Mouse (Mus musculus): ENCODE data around the gene Dnmbp. TPM values are rescaled to one million over a fixed set of nuclear protein-coding genes. Genes with fewer than 3 reads are reported as not detected.

The Dnmbp gene
- polyA plus RNA-seq, 2 experiments: 1.3 to 2.2 TPM

GRCm38 (mm10) chr19:43894070-43894469, 45.9 kb downstream of the Dnmbp start:
- Histone ChIP-seq H3K4me2 (ENCODE audit: low read depth) (no peak overlapping the region), H3K9ac (replicated peaks) (no peak overlapping the region), H3K9me3 (ENCODE audit: control insufficient read depth, low read length) (no peaks in the 10 kb centered on the region), H3K27me3 (ENCODE audit: control insufficient read depth, insufficient read depth, low read length) (no peaks in the 10 kb centered on the region), H3K4me3 (ENCODE audit: insufficient read depth in 1 of 2, low read depth in 2 of 2, low read length in 2 of 2) (no peak overlapping the region), H3K36me3 (replicated peaks; ENCODE audit: control insufficient read depth, insufficient read depth, low read depth) (no peaks in the 10 kb centered on the region), H3K27ac (no peak overlapping the region), H3K4me1 (replicated peaks; ENCODE audit: control insufficient read depth in 2 of 2, insufficient read depth in 2 of 2, low read length in 1 of 2) (no peaks in the 10 kb centered on the region)
- 56% methylated on average over 7 of the region's 7 CpGs for WGBS (ENCODE audit: insufficient replicate concordance)
- no peak for TF ChIP-seq EP300 (IDR thresholded peaks at IDR 0.05; ENCODE audit: low read depth)
- TF ChIP-seq CTCF (IDR thresholded peaks at IDR 0.05; ENCODE audit: low read depth): no peak
- no peak for ATAC-seq (ENCODE audit: insufficient read depth)
- no peak for DNase-seq (ENCODE audit: low read depth in 3 of 3, low spot score in 3 of 3)

DNA sequence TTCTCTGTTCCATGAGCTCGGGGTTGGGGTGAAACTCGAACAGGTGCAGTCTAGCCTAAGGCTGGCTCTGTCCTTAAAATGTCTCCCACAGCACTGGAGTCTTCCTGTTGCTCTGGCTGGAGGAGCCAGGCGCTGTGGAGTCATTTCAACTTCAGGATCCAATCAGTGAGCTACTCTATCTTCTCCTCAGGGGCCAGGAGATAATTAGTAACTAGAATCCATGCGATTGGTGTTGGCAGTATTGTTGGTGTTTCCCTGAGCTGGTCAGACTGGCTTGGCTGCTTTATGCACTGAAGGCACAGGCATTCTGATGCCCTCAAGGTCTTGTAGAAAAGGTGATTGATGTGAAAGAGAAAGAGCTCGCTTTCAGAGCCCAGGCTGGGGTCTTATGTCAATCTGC, 49.5 kb downstream of the Dnmbp start:
- Histone ChIP-seq H3K4me2 (ENCODE audit: low read depth) (peak overlapping the region; percentile 3; the same call in 1 of the 2 replicates), H3K4me1 (replicated peaks; ENCODE audit: control insufficient read depth in 2 of 2, insufficient read depth in 2 of 2, low read length in 1 of 2) (0 out of 4 replicates have a peak, but pooled peaks cover 0 to 4% of the 10 kb centered on the region in 2 experiments), H3K9ac (replicated peaks) (no peak overlapping the region), H3K27me3 (ENCODE audit: control insufficient read depth, insufficient read depth, low read length) (no peaks in the 10 kb centered on the region), H3K4me3 (ENCODE audit: insufficient read depth in 1 of 2, low read depth in 2 of 2, low read length in 2 of 2) (no peak overlapping the region), H3K36me3 (replicated peaks; ENCODE audit: control insufficient read depth, insufficient read depth, low read depth) (no peaks in the 10 kb centered on the region), H3K9me3 (ENCODE audit: control insufficient read depth, low read length) (no peaks in the 10 kb centered on the region), H3K27ac (no peak overlapping the region)
- WGBS (ENCODE audit: insufficient replicate concordance): 55% methylated on average over 5 of the region's 5 CpGs
- ATAC-seq (ENCODE audit: insufficient read depth): no peak
- no peak for TF ChIP-seq EP300 (IDR thresholded peaks at IDR 0.05; ENCODE audit: low read depth)
- no peak for TF ChIP-seq CTCF (IDR thresholded peaks at IDR 0.05; ENCODE audit: low read depth)
- DNase-seq (ENCODE audit: low read depth in 3 of 3, low spot score in 3 of 3): no peak

- Histone ChIP-seq H3K4me2 (ENCODE audit: low read depth) (no peak overlapping the region), H3K4me3 (ENCODE audit: insufficient read depth in 1 of 2, low read depth in 2 of 2, low read length in 2 of 2) (no peak overlapping the region), H3K9me3 (ENCODE audit: control insufficient read depth, low read length) (no peaks in the 10 kb centered on the region), H3K36me3 (replicated peaks; ENCODE audit: control insufficient read depth, insufficient read depth, low read depth) (no peaks in the 10 kb centered on the region), H3K4me1 (replicated peaks; ENCODE audit: control insufficient read depth in 2 of 2, insufficient read depth in 2 of 2, low read length in 1 of 2) (peaks cover 0 to 9% of the 10 kb centered on the region in 2 experiments; a peak in 1 of 4 replicates), H3K27me3 (ENCODE audit: control insufficient read depth, insufficient read depth, low read length) (no peaks in the 10 kb centered on the region), H3K27ac (no peak overlapping the region), H3K9ac (replicated peaks) (no peak overlapping the region)
- whole genome bisulfite sequencing (ENCODE audit: insufficient replicate concordance): 64% methylated on average over 2 of the region's 2 CpGs
- no peak for DNase-seq (ENCODE audit: low read depth in 3 of 3, low spot score in 3 of 3)
- ATAC-seq (ENCODE audit: insufficient read depth): no peak
- TF ChIP-seq CTCF (IDR thresholded peaks at IDR 0.05; ENCODE audit: low read depth) (no peak), EP300 (IDR thresholded peaks at IDR 0.05; ENCODE audit: low read depth) (no peak)
These were observed 52.3 kb downstream of the Dnmbp start for GRCm38 (mm10) chr19:43887725-43888124.

GRCm38 (mm10) chr19:43887242-43887641, 52.7 kb downstream of the Dnmbp start:
- WGBS (ENCODE audit: insufficient replicate concordance): 69% methylated on average over 5 of the region's 5 CpGs
- 0 out of 2 replicates have a peak, but pooled peaks have one; percentile 9 for TF ChIP-seq CTCF (IDR thresholded peaks at IDR 0.05; ENCODE audit: low read depth)
- no peak for TF ChIP-seq EP300 (IDR thresholded peaks at IDR 0.05; ENCODE audit: low read depth)
- no peak overlapping the region for H3K4me3 ChIP-seq (ENCODE audit: insufficient read depth in 1 of 2, low read depth in 2 of 2, low read length in 2 of 2)
- no peaks in the 10 kb centered on the region for H3K36me3 ChIP-seq (replicated peaks; ENCODE audit: control insufficient read depth, insufficient read depth, low read depth)
- DNase-seq (ENCODE audit: low read depth in 3 of 3, low spot score in 3 of 3) (no peak), ATAC-seq (ENCODE audit: insufficient read depth) (no peak)
- no peak overlapping the region for H3K27ac ChIP-seq
- no peak overlapping the region for H3K4me2 ChIP-seq (ENCODE audit: low read depth)
- H3K9me3 ChIP-seq (ENCODE audit: control insufficient read depth, low read length): no peaks in the 10 kb centered on the region
- H3K4me1 ChIP-seq (replicated peaks; ENCODE audit: control insufficient read depth in 2 of 2, insufficient read depth in 2 of 2, low read length in 1 of 2): peaks cover 0 to 9% of the 10 kb centered on the region in 2 experiments; a peak in 1 of 4 replicates
- H3K27me3 ChIP-seq (ENCODE audit: control insufficient read depth, insufficient read depth, low read length): no peaks in the 10 kb centered on the region
- H3K9ac ChIP-seq (replicated peaks): no peak overlapping the region

DNA sequence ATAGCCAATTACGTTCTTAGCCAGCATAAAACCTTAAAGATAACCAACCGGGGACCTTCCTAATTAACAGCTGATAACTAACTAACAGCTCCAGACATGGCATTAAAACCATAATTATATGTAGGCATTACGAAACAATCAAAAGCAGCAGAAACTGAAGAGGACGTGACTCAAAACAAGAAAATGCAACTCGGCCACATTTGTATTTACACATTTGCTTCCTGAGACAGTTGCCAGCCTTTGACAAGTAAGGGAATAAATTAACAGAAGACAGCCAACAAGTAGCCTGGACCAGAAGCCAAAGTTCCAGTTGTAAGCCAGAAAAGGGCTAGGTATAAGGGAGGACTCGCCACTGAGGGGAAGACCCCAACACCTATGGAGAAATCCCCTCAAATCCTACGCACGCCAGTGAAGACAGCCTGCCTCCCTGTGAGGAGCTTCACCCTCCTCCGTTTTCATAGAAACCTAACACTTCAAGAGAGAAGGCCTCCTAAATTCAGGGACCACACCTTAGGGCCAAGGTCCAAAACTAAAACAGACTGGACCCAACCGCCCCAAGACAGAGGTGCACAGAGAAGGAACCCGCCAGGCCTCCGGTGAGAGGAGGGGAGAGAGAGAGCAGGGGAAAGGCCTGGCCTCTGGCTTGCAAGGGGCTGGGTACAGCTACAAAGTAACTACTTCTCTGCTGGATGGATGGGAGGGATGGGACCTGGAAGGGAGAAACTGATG, 53.5 kb downstream of the Dnmbp start:
- H3K4me1 ChIP-seq (replicated peaks; ENCODE audit: control insufficient read depth in 2 of 2, insufficient read depth in 2 of 2, low read length in 1 of 2): peaks cover 0 to 9% of the 10 kb centered on the region in 2 experiments; a peak in 1 of 4 replicates
- H3K9ac ChIP-seq (replicated peaks): no peak overlapping the region
- H3K4me3 ChIP-seq (ENCODE audit: insufficient read depth in 1 of 2, low read depth in 2 of 2, low read length in 2 of 2): no peak overlapping the region
- ATAC-seq (ENCODE audit: insufficient read depth) (no peak), DNase-seq (ENCODE audit: low read depth in 3 of 3, low spot score in 3 of 3) (no peak)
- no peaks in the 10 kb centered on the region for H3K36me3 ChIP-seq (replicated peaks; ENCODE audit: control insufficient read depth, insufficient read depth, low read depth)
- H3K9me3 ChIP-seq (ENCODE audit: control insufficient read depth, low read length): no peaks in the 10 kb centered on the region
- no peak overlapping the region for H3K4me2 ChIP-seq (ENCODE audit: low read depth)
- TF ChIP-seq EP300 (IDR thresholded peaks at IDR 0.05; ENCODE audit: low read depth) (no peak), CTCF (IDR thresholded peaks at IDR 0.05; ENCODE audit: low read depth) (no peak)
- no peak overlapping the region for H3K27ac ChIP-seq
- 67% methylated on average over 12 of the region's 12 CpGs for WGBS (ENCODE audit: insufficient replicate concordance)
- H3K27me3 ChIP-seq (ENCODE audit: control insufficient read depth, insufficient read depth, low read length): no peaks in the 10 kb centered on the region

Measured in liver, embryonic 14.5 days (tissue).